Mouse (Mus musculus): ENCODE results near the gene Efl1. TPM values are rescaled to one million over a fixed set of nuclear protein-coding genes. Genes with fewer than 3 reads are reported as not detected.
A peak's percentile ranks its signal among the peaks of the same experiment; 100 is the strongest.

Efl1 gene
- total and polyA plus RNA-seq, 3 experiments, result 19.5 to 27.4 (median 21.0) TPM

- Histone ChIP-seq H3K27ac (ENCODE audit: insufficient read depth, low read depth) (no peak overlapping the region), H3K27me3 (replicated peaks) (no peaks in the 10 kb centered on the region), H3K4me2 (ENCODE audit: insufficient read depth, low read depth, poor library complexity, severe bottlenecking) (peak overlapping the region; percentile 32; the same call in 1 of the 2 replicates), H3K9me3 (replicated peaks; ENCODE audit: low read length) (no peaks in the 10 kb centered on the region), H3K4me3 (replicated peaks in 1 of 3; ENCODE audit: low read depth in 2 of 3, low read length in 2 of 3, poor library complexity in 1 of 3) (no peak overlapping the region), H3K9ac (ENCODE audit: insufficient read depth, low read depth) (no peak overlapping the region), H3K79me2 (replicated peaks; ENCODE audit: control insufficient read depth, extremely low read depth, insufficient read depth, poor library complexity, severe bottlenecking) (no peaks in the 10 kb centered on the region), H3K4me1 (ENCODE audit: control insufficient read depth in 1 of 2, insufficient read depth in 2 of 2) (peaks cover 7 to 8% of the 10 kb centered on the region in 2 experiments; a peak in 3 of 4 replicates), H3K36me3 (replicated peaks in 1 of 2; ENCODE audit: control insufficient read depth in 1 of 2, insufficient read depth in 1 of 2, low read length in 1 of 2) (no peaks in the 10 kb centered on the region)
- TF ChIP-seq MYC (IDR thresholded peaks at IDR 0.05; ENCODE audit: low read depth, low read length) (no peak), ELF1 (IDR thresholded peaks at IDR 0.05; ENCODE audit: low read depth, low read length) (0 out of 2 replicates have a peak, but pooled peaks have one; percentile 10), UBTF (IDR thresholded peaks at IDR 0.05; ENCODE audit: low read depth, low read length) (no peak), TBP (conservative IDR thresholded peaks at IDR 0.05; ENCODE audit: low read depth, low read length) (no peak), MAX (IDR thresholded peaks at IDR 0.05; ENCODE audit: low read length) (no peak), ETS1 (conservative IDR thresholded peaks at IDR 0.05; ENCODE audit: low read depth, low read length) (no peak), PAX5 (IDR thresholded peaks at IDR 0.05; ENCODE audit: low read length) (no peak)
- dilution Hi-C loops (cut with MboI; ENCODE audit: extremely low pct_ligation_motif_present, extremely low pct_unique_long_range_greater_than_20kb, low sequenced_read_pairs), result no loop called here
- in situ Hi-C loops (cut with MboI; ENCODE audit: low pct_ligation_motif_present, low pct_unique_long_range_greater_than_20kb, low sequenced_read_pairs), result no loop called here
- no peak for DNase-seq (ENCODE audit: extremely low read depth)
These were observed 46.4 kb upstream of the Efl1 start for GRCm38 (mm10) chr7:82602008-82602407.

- TF ChIP-seq TBP (conservative IDR thresholded peaks at IDR 0.05; ENCODE audit: low read depth, low read length), result no peak
- no peak for TF ChIP-seq SMC3 (IDR thresholded peaks at IDR 0.05; ENCODE audit: low read depth, low read length)
- Histone ChIP-seq H3K9me3 (replicated peaks; ENCODE audit: low read length) (no peaks in the 10 kb centered on the region), H3K27ac (ENCODE audit: insufficient read depth, low read depth) (no peak overlapping the region), H3K79me2 (replicated peaks; ENCODE audit: control insufficient read depth, extremely low read depth, insufficient read depth, poor library complexity, severe bottlenecking) (no peaks in the 10 kb centered on the region), H3K36me3 (replicated peaks in 1 of 2; ENCODE audit: control insufficient read depth in 1 of 2, insufficient read depth in 1 of 2, low read length in 1 of 2) (no peaks in the 10 kb centered on the region), H3K4me3 (replicated peaks in 1 of 3; ENCODE audit: low read depth in 2 of 3, low read length in 2 of 3, poor library complexity in 1 of 3) (no peak overlapping the region), H3K4me1 (ENCODE audit: control insufficient read depth in 1 of 2, insufficient read depth in 2 of 2) (peaks cover 7 to 8% of the 10 kb centered on the region in 2 experiments; a peak in 3 of 4 replicates), H3K4me2 (ENCODE audit: insufficient read depth, low read depth, poor library complexity, severe bottlenecking) (no peak overlapping the region), H3K9ac (ENCODE audit: insufficient read depth, low read depth) (no peak overlapping the region), H3K27me3 (replicated peaks) (peaks cover 2% of the 10 kb centered on the region)
- dilution Hi-C loops (cut with MboI; ENCODE audit: extremely low pct_ligation_motif_present, extremely low pct_unique_long_range_greater_than_20kb, low sequenced_read_pairs), result no loop called here
- in situ Hi-C loops (cut with MboI; ENCODE audit: low pct_ligation_motif_present, low pct_unique_long_range_greater_than_20kb, low sequenced_read_pairs), result no loop called here
- DNase-seq (ENCODE audit: extremely low read depth), result no peak
These were observed 43.0 kb upstream of the Efl1 start for GRCm38 (mm10) chr7:82605425-82605824.

- Histone ChIP-seq H3K36me3 (replicated peaks in 1 of 2; ENCODE audit: control insufficient read depth in 1 of 2, insufficient read depth in 1 of 2, low read length in 1 of 2) (no peaks in the 10 kb centered on the region), H3K27ac (ENCODE audit: insufficient read depth, low read depth) (no peak overlapping the region), H3K79me2 (replicated peaks; ENCODE audit: control insufficient read depth, extremely low read depth, insufficient read depth, poor library complexity, severe bottlenecking) (no peaks in the 10 kb centered on the region), H3K27me3 (replicated peaks) (peaks cover 6% of the 10 kb centered on the region), H3K9ac (ENCODE audit: insufficient read depth, low read depth) (no peak overlapping the region), H3K9me3 (replicated peaks; ENCODE audit: low read length) (no peaks in the 10 kb centered on the region), H3K4me3 (replicated peaks in 1 of 3; ENCODE audit: low read depth in 2 of 3, low read length in 2 of 3, poor library complexity in 1 of 3) (no peak overlapping the region), H3K4me1 (ENCODE audit: control insufficient read depth in 1 of 2, insufficient read depth in 2 of 2) (no peaks in the 10 kb centered on the region), H3K4me2 (ENCODE audit: insufficient read depth, low read depth, poor library complexity, severe bottlenecking) (no peak overlapping the region)
- dilution Hi-C loops (cut with MboI; ENCODE audit: extremely low pct_ligation_motif_present, extremely low pct_unique_long_range_greater_than_20kb, low sequenced_read_pairs), result no loop called here
- TF ChIP-seq RCOR1 (conservative IDR thresholded peaks at IDR 0.05; ENCODE audit: low read depth, low read length) (no peak), SIN3A (IDR thresholded peaks at IDR 0.05; ENCODE audit: low read length) (0 out of 2 replicates have a peak, but pooled peaks have one; percentile 32), GABPA (IDR thresholded peaks at IDR 0.05; ENCODE audit: insufficient replicate concordance, low read depth, low read length) (no peak), MAX (IDR thresholded peaks at IDR 0.05; ENCODE audit: low read length) (no peak), CTCF (conservative IDR thresholded peaks at IDR 0.05 in 1 of 2, IDR thresholded peaks at IDR 0.05 in 1 of 2; ENCODE audit: low read depth in 2 of 2, low read length in 2 of 2) (peak; percentile 17 to 67; a peak in 3 of 4 replicates), ELF1 (IDR thresholded peaks at IDR 0.05; ENCODE audit: low read depth, low read length) (no peak), SMC3 (IDR thresholded peaks at IDR 0.05; ENCODE audit: low read depth, low read length) (peak; percentile 55), MAZ (IDR thresholded peaks at IDR 0.05; ENCODE audit: low read depth, low read length) (no peak), RAD21 (IDR thresholded peaks at IDR 0.05; ENCODE audit: low read depth, low read length) (peak; percentile 61)
- in situ Hi-C loops (cut with MboI; ENCODE audit: low pct_ligation_motif_present, low pct_unique_long_range_greater_than_20kb, low sequenced_read_pairs), result no loop called here
- DNase-seq (ENCODE audit: extremely low read depth), result peak; percentile 17
These were observed 38.8 kb upstream of the Efl1 start for GRCm38 (mm10) chr7:82609629-82610028.
